Comparison of ENCODE assay signal across 35 mouse cellular contexts in genomic region chr9:31438834-31439233, GRCm38 (mm10). TPM values are rescaled to one million over a fixed set of nuclear protein-coding genes. Genes with fewer than 3 reads are reported as not detected.
DNase-seq lines count a peak whose midpoint lies in the region; ATAC-seq and TF ChIP-seq lines count a peak whose summit lies in the region.
"Had no signal": no experiment of that assay in that cellular context is flagged by ENCODE, and none has a peak within 500 bp of the region (broad histone marks: within the 10 kb centered on the region; RNA-seq: fewer than 3 reads in every experiment).

No protein-coding gene starts in this region.

- H3K36me3 ChIP-seq in kidney, embryonic 15.5 days = no peaks in the 10 kb centered on the region
- H3K36me3 ChIP-seq in ES-E14 (ENCODE audit: control insufficient read depth, insufficient read depth, low read length, poor library complexity, severe bottlenecking) = no peaks in the 10 kb centered on the region
- H3K36me3 ChIP-seq in intestine, embryonic 15.5 days = no peaks in the 10 kb centered on the region
- H3K36me3 ChIP-seq: embryonic facial prominence, embryonic 10.5 days; embryonic facial prominence, embryonic 15.5 days; heart, embryonic 12.5 days; limb, embryonic 10.5 days; limb, embryonic 15.5 days; liver, embryonic 13.5 days; midbrain, embryonic 13.5 days; neural tube, embryonic 13.5 days had no signal

- ATAC-seq in kidney, embryonic 15.5 days (replicated peaks; ENCODE audit: low FRiP score) = no peak
- ATAC-seq in intestine, embryonic 15.5 days = 0 out of 2 replicates have a peak, but pooled peaks have one; percentile 11
- no peak for ATAC-seq in megakaryocyte, adult 5-6 weeks (ENCODE audit: poor library complexity, severe bottlenecking)
- ATAC-seq: CD4-positive, CD25-positive, alpha-beta regulatory T cell, adult 4 months; forebrain, embryonic 13.5 days; hindbrain, embryonic 16.5 days; lung, postnatal 0 days; midbrain, embryonic 13.5 days; Patski had no signal

- no peaks in the 10 kb centered on the region for H3K9me3 ChIP-seq in kidney, embryonic 15.5 days (replicated peaks)
- no peaks in the 10 kb centered on the region for H3K9me3 ChIP-seq in ES-E14 (ENCODE audit: control insufficient read depth, insufficient read depth, low read depth, low read length)
- no peaks in the 10 kb centered on the region for H3K9me3 ChIP-seq in intestine, embryonic 15.5 days
- H3K9me3 ChIP-seq: embryonic facial prominence, embryonic 10.5 days; embryonic facial prominence, embryonic 15.5 days; forebrain, embryonic 13.5 days; heart, embryonic 12.5 days; limb, embryonic 10.5 days; limb, embryonic 15.5 days; liver, embryonic 13.5 days; midbrain, embryonic 13.5 days; neural tube, embryonic 13.5 days had no signal

- H3K4me2 ChIP-seq in kidney, embryonic 15.5 days = no peak overlapping the region
- H3K4me2 ChIP-seq in intestine, embryonic 15.5 days (replicated peaks) = no peak overlapping the region
- H3K4me2 ChIP-seq: embryonic facial prominence, embryonic 15.5 days; forebrain, embryonic 13.5 days; heart, embryonic 12.5 days; limb, embryonic 15.5 days; liver, embryonic 13.5 days; midbrain, embryonic 13.5 days; neural tube, embryonic 13.5 days had no signal

- no peaks in the 10 kb centered on the region for H3K27me3 ChIP-seq in kidney, embryonic 15.5 days
- no peaks in the 10 kb centered on the region for H3K27me3 ChIP-seq in intestine, embryonic 15.5 days (replicated peaks)
- H3K27me3 ChIP-seq: embryonic facial prominence, embryonic 15.5 days; forebrain, embryonic 13.5 days; heart, embryonic 12.5 days; limb, embryonic 15.5 days; liver, embryonic 13.5 days; midbrain, embryonic 13.5 days; neural tube, embryonic 13.5 days; Patski had no signal

- peak overlapping the region; percentile 60 for H3K27ac ChIP-seq in kidney, embryonic 15.5 days
- peak overlapping the region; percentile 89 for H3K27ac ChIP-seq in ES-E14 (ENCODE audit: insufficient read depth, low read depth, low read length, poor library complexity, severe bottlenecking)
- peak overlapping the region; percentile 44; the same call in 1 of the 2 replicates for H3K27ac ChIP-seq in intestine, embryonic 15.5 days
- H3K27ac ChIP-seq: embryonic facial prominence, embryonic 10.5 days; embryonic facial prominence, embryonic 15.5 days; forebrain, embryonic 13.5 days; kidney, postnatal 0 days; limb, embryonic 10.5 days; limb, embryonic 15.5 days; liver, embryonic 13.5 days; midbrain, embryonic 13.5 days; neural tube, embryonic 13.5 days had no signal

- 67% methylated on average over 5 of the region's 5 CpGs for WGBS in kidney, embryonic 15.5 days
- 58% methylated on average over 5 of the region's 5 CpGs for WGBS in intestine, embryonic 15.5 days

- no peak overlapping the region for H3K4me3 ChIP-seq in kidney, embryonic 15.5 days (replicated peaks)
- no peak overlapping the region for H3K4me3 ChIP-seq in ES-E14 (ENCODE audit: insufficient read depth in 1 of 2, low read depth in 1 of 2, low read length in 2 of 2, poor library complexity in 1 of 2, severe bottlenecking in 1 of 2)
- no peak overlapping the region for H3K4me3 ChIP-seq in intestine, embryonic 15.5 days (replicated peaks)
- H3K4me3 ChIP-seq: embryonic facial prominence, embryonic 10.5 days; embryonic facial prominence, embryonic 15.5 days; forebrain, embryonic 13.5 days; heart, embryonic 12.5 days; limb, embryonic 10.5 days; limb, embryonic 15.5 days; liver, embryonic 13.5 days; midbrain, embryonic 13.5 days; neural tube, embryonic 13.5 days had no signal

- in situ Hi-C loops in ES-E14 (cut with MboI; ENCODE audit: low sequenced_read_pairs in 2 of 2, unreplicated experiment in 2 of 2) = no loop called here

- H3K4me1 ChIP-seq in kidney, embryonic 15.5 days = no peaks in the 10 kb centered on the region
- H3K4me1 ChIP-seq in ES-E14 (ENCODE audit: control insufficient read depth in 2 of 2, insufficient read depth in 2 of 2, low read length in 2 of 2, poor library complexity in 1 of 2) = peaks cover 7 to 27% of the 10 kb centered on the region in 2 experiments
- no peaks in the 10 kb centered on the region for H3K4me1 ChIP-seq in intestine, embryonic 15.5 days (replicated peaks)
- H3K4me1 ChIP-seq: embryonic facial prominence, embryonic 10.5 days; embryonic facial prominence, embryonic 15.5 days; forebrain, embryonic 13.5 days; heart, embryonic 12.5 days; limb, embryonic 10.5 days; limb, embryonic 15.5 days; liver, embryonic 13.5 days; midbrain, embryonic 13.5 days; neural tube, embryonic 13.5 days had no signal

- H3K9ac ChIP-seq in kidney, embryonic 15.5 days = no peak overlapping the region
- H3K9ac ChIP-seq in ES-E14 (ENCODE audit: insufficient read depth, low read depth, low read length, poor library complexity, severe bottlenecking) = no peak overlapping the region
- H3K9ac ChIP-seq in intestine, embryonic 15.5 days = no peak overlapping the region
- H3K9ac ChIP-seq: embryonic facial prominence, embryonic 15.5 days; forebrain, embryonic 13.5 days; heart, embryonic 12.5 days; limb, embryonic 15.5 days; liver, embryonic 13.5 days; midbrain, embryonic 13.5 days; neural tube, embryonic 13.5 days had no signal

- DNase-seq in kidney, postnatal 4 days = no peak
- peak; percentile 54 for DNase-seq in ES-E14 (ENCODE audit: low read depth, low spot score)
- DNase-seq in T-cell, adult 2 months (ENCODE audit: low spot score) = no peak
- no peak for DNase-seq in urinary bladder, adult 2 months (ENCODE audit: low spot score)
- DNase-seq: adrenal gland, postnatal 10 days; cerebellum, adult 18-20 months; cerebellum, postnatal 14 days; gastrocnemius, postnatal 14 days; layer of hippocampus, adult 9-11 months; liver, embryonic 13.5 days; lung, adult 18-20 months; lung, postnatal 4 days; right cerebral cortex, postnatal 4 days had no signal

TF ChIP-seq in ES-E14, 5 proteins besides CTCF, POLR2A, EP300 and RAD21:
- TF ChIP-seq MAFK (IDR thresholded peaks at IDR 0.05; ENCODE audit: insufficient read depth, low read depth, low read length) (no peak), ZC3H11A (IDR thresholded peaks at IDR 0.05; ENCODE audit: borderline replicate concordance, low read depth, low read length) (no peak), CHD2 (IDR thresholded peaks at IDR 0.05; ENCODE audit: low read depth, low read length) (no peak), HCFC1 (IDR thresholded peaks at IDR 0.05; ENCODE audit: borderline replicate concordance, insufficient read depth, low read length) (no peak), ZNF384 (IDR thresholded peaks at IDR 0.05; ENCODE audit: low read depth, low read length) (no peak)

RNA-seq across cellular contexts. Expression of gene Tmem45b, which starts 25.4 kb away (rescaled TPM):
- 16.8 and 18.5 TPM in 2 replicates for polyA plus RNA-seq in kidney, embryonic 15.5 days (2015; fragmentation: Nextera tagmentation; extraction: Ambion mirVana)
- total RNA-seq in ES-E14 (2012; rRNA removed) = 1.1 and 2.0 TPM in 2 replicates
- polyA plus RNA-seq in intestine, embryonic 15.5 days (2015; fragmentation: Nextera tagmentation; extraction: Ambion mirVana) = 74.8 and 89.0 TPM in 2 replicates
- 135 and 165 TPM in 2 replicates for polyA plus RNA-seq in urinary bladder, adult 2 months (2012; rRNA removed)
- total RNA-seq in megakaryocyte, adult 5-6 weeks (2015) = not detected in 2 replicates
- not detected in 2 replicates for total RNA-seq in megakaryocyte, adult 5-6 weeks (2017)
- total RNA-seq: granulocyte monocyte progenitor cell, adult 5-6 weeks; hematopoietic stem cell, adult 5-6 weeks; left cerebral cortex, postnatal 10 days; megakaryocyte-erythroid progenitor cell, adult 5-6 weeks; MEL had no signal
- polyA plus RNA-seq: CD4-positive, CD25-positive, alpha-beta regulatory T cell, adult 4 months; embryonic facial prominence, embryonic 10.5 days; heart, embryonic 12.5 days; heart, postnatal 0 days; limb, embryonic 10.5 days; limb, embryonic 15.5 days; liver, embryonic 13.5 days; Patski had no signal

RNA-seq across cellular contexts. Expression of gene Nfrkb, which starts 52.8 kb away (rescaled TPM):
- 19.8 and 21.3 TPM in 2 replicates for polyA plus RNA-seq in kidney, embryonic 15.5 days (2015; fragmentation: Nextera tagmentation; extraction: Ambion mirVana)
- 26.1 and 32.4 TPM in 2 replicates for total RNA-seq in ES-E14 (2012; rRNA removed)
- 17.3 and 18.2 TPM in 2 replicates for polyA plus RNA-seq in intestine, embryonic 15.5 days (2015; fragmentation: Nextera tagmentation; extraction: Ambion mirVana)
- polyA plus RNA-seq in urinary bladder, adult 2 months (2012; rRNA removed) = 17.6 and 17.8 TPM in 2 replicates
- 12.9 and 14.5 TPM in 2 replicates for total RNA-seq in megakaryocyte, adult 5-6 weeks (2015)
- 13.5 and 17.1 TPM in 2 replicates for total RNA-seq in megakaryocyte, adult 5-6 weeks (2017)
